Mouse (Mus musculus) midbrain, postnatal 0 days (tissue): Measurements from ENCODE around the gene Osbpl5. TPM values are rescaled to one million over a fixed set of nuclear protein-coding genes. Genes with fewer than 3 reads are reported as not detected.
A peak's percentile ranks its signal among the peaks of the same experiment; 100 is the strongest.

ENCODE experiments used
- ATAC-seq: fragments of 200-750 bp; cut with Nextera tagmentation; 2 replicates; pipeline ENCODE4 v1.8.0; 2017; ENCODE audit warnings: moderate number of reproducible peaks, mild to moderate bottlenecking, moderate TSS enrichment, moderate library complexity; ENCODE audit not compliant: low FRiP score
- DNase-seq: peaks from one replicate; pipeline ENCODE4 v3.0.0-alpha.2; 2015; ENCODE audit warnings: low spot score
- H3K27ac ChIP-seq: fragments of 300-500 bp; sonication (generic); 2 replicates; pipeline ENCODE4 v1.5.1; 2014; ENCODE audit warnings: low read depth, mild to moderate bottlenecking, low read length, mixed read lengths
- H3K27me3 ChIP-seq: fragments of 300-500 bp; sonication (generic); 2 replicates; pipeline ENCODE4 v1.6.1; 2014; ENCODE audit warnings: low read length, control low read depth, mixed read lengths; ENCODE audit not compliant: insufficient read depth
- H3K36me3 ChIP-seq: fragments of 300-500 bp; sonication (generic); 2 replicates; pipeline ENCODE4 v1.6.1; 2014; ENCODE audit warnings: low read length, control low read depth, mixed read lengths; ENCODE audit not compliant: insufficient read depth
- H3K4me1 ChIP-seq: fragments of 300-500 bp; sonication (generic); 2 replicates; pipeline ENCODE4 v1.6.1; 2014; ENCODE audit warnings: mild to moderate bottlenecking, control low read depth, antibody characterized with exemption, low read length, mixed read lengths; ENCODE audit not compliant: insufficient read depth
- H3K4me2 ChIP-seq: fragments of 300-500 bp; sonication (generic); 2 replicates; pipeline ENCODE4 v1.6.1; 2014; ENCODE audit warnings: low read depth, mild to moderate bottlenecking, low read length, mixed read lengths; ENCODE audit not compliant: poor library complexity, severe bottlenecking
- H3K4me3 ChIP-seq: fragments of 300-500 bp; sonication (generic); 2 replicates; pipeline ENCODE4 v1.5.1; 2014; ENCODE audit warnings: low read depth, mild to moderate bottlenecking, low read length, moderate library complexity
- H3K9ac ChIP-seq: fragments of 300-500 bp; sonication (generic); replicated peaks from 2 replicates; pipeline ENCODE4 v1.6.1; 2014; ENCODE audit warnings: mild to moderate bottlenecking, low read length, moderate library complexity, mixed read lengths; ENCODE audit not compliant: poor library complexity, severe bottlenecking
- H3K9me3 ChIP-seq: fragments of 300-500 bp; sonication (generic); 2 replicates; pipeline ENCODE4 v1.6.1; 2016; ENCODE audit warnings: low read length, control low read depth
- CTCF ChIP-seq: IDR thresholded peaks from 2 replicates; pipeline ENCODE4 v1.5.1; 2016; ENCODE audit warnings: antibody characterized with exemption, mild to moderate bottlenecking
- WGBS: fragments of 180-500 bp; shearing (Covaris S2); extraction: QIAGEN DNeasy Blood & Tissue Kit; methylation state at CpG from one replicate; pipeline ENCODE4 v1.1.7; 2014; 5-methylcytosine and 5-hydroxymethylcytosine counted together
- polyA plus RNA-seq: library from polyadenylated mRNA; unstranded; fragments of >200 nt; fragmentation: Nextera tagmentation; extraction: Ambion mirVana; gene quantifications from 2 replicates; pipeline ENCODE4 v1.2.1, GENCODE M21; 2015
- total RNA-seq: library from RNA; depleted of rRNA; stranded (reverse); fragments of >200 nt; gene quantifications from 2 replicates; pipeline ENCODE4 v1.2.3, GENCODE M21; 2014

Osbpl5 gene
- total and polyA plus RNA-seq, 2 experiments from 2014 or later, result 26.7 to 52.6 TPM

GRCm38 (mm10) chr7:143739511-143740461 is 17.0 kb downstream of the Osbpl5 start:
- no peaks in the 10 kb centered on the region for H3K27me3 ChIP-seq
- H3K4me1 ChIP-seq, result peaks cover 13% of the 10 kb centered on the region
- H3K4me3 ChIP-seq, result peak overlapping the region; percentile 47
- peak; percentile 82 for ATAC-seq
- peak overlapping the region; percentile 69 for H3K4me2 ChIP-seq
- TF ChIP-seq CTCF, result no peak
- H3K27ac ChIP-seq, result peak overlapping the region; percentile 43
- H3K9me3 ChIP-seq, result no peaks in the 10 kb centered on the region
- peak overlapping the region; percentile 70 for H3K9ac ChIP-seq
- H3K36me3 ChIP-seq, result no peaks in the 10 kb centered on the region
- WGBS, result 2% methylated on average over 35 of the region's 38 CpGs
- peak; percentile 83 for DNase-seq

DNA sequence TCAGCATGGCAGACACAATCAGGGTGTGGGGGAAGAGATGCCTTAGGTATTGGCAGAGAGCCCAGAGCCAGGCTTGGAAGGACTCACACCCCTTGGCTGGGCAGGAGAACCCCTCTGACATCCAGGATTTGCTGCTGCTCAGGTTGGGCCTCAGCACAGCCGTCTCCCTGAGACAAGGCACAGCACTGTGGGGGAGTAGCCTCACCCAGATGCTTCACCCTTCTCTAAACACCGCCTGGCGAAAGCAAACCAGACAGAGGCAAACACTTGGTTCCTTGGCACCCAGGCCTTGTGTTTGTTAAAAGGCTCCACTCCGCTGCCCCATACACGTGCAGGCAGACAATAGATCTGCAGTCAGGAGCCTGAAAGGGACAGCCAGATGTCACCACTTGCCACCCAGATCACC is 18.2 kb downstream of the Osbpl5 start:
- Histone ChIP-seq H3K9ac (peak overlapping the region; percentile 70), H3K4me3 (peak overlapping the region; percentile 47), H3K4me1 (peaks cover 13% of the 10 kb centered on the region), H3K27ac (peak overlapping the region; percentile 48), H3K4me2 (peak overlapping the region; percentile 69), H3K27me3 (no peaks in the 10 kb centered on the region), H3K36me3 (no peaks in the 10 kb centered on the region; the same call in 1 of the 2 replicates), H3K9me3 (no peaks in the 10 kb centered on the region)
- WGBS, result 13% methylated on average over 5 of the region's 5 CpGs
- no peak for ATAC-seq
- no peak for TF ChIP-seq CTCF
- DNase-seq, result peak; percentile 53

DNA sequence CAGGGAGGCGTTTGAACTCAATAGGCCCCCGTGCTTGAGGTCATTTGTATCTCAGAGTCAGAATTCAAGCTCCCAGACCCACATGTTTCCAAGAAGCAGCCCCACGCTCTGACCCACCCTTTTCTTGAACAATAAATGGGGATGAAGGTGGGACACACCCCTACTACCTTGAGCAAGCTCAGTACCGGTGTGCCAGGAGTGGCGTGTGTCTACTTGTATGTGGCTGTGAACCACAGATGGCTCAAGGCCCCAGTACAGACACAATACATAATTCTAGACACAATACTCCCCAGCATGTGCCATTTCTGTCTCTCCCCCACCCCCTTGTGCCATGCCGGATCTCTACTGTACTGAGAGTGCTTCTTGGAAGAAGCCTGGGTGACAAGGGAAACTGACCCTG is 18.6 kb downstream of the Osbpl5 start:
- Histone ChIP-seq H3K4me2 (peak overlapping the region; percentile 69), H3K27ac (peak overlapping the region; percentile 48), H3K9ac (peak overlapping the region; percentile 70), H3K27me3 (no peaks in the 10 kb centered on the region), H3K4me3 (peak overlapping the region; percentile 47), H3K4me1 (peaks cover 13% of the 10 kb centered on the region), H3K36me3 (no peaks in the 10 kb centered on the region; the same call in 1 of the 2 replicates), H3K9me3 (no peaks in the 10 kb centered on the region)
- no peak for TF ChIP-seq CTCF
- WGBS, result 60% methylated on average over 6 of the region's 6 CpGs
- 0 out of 2 replicates have a peak, but pooled peaks have one; percentile 2 for ATAC-seq
- DNase-seq, result no peak

DNA sequence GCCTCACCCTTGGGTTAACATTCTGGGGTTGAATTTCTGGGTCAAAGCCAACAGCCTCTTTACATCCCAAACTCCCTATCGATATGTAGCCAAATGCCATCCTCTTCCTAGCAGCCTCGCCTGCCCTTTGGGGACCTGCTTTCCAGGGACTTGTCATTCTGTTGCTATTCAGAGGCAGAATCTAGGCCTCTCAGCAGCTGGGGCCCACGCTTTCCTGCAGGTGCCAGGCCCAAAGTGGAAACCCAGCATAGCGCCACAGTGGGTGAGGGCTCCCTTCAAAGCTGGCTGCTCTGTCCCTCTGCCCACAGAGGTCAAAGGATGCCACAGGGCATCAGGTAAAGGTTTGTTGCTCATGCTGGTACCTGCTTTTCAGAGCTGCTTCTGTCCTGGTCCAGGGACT is 23.0 kb downstream of the Osbpl5 start:
- DNase-seq (no peak), ATAC-seq (no peak)
- TF ChIP-seq CTCF, result no peak
- no peak overlapping the region for H3K4me2 ChIP-seq
- peaks cover 10% of the 10 kb centered on the region for H3K4me1 ChIP-seq
- no peak overlapping the region for H3K4me3 ChIP-seq
- no peak overlapping the region for H3K9ac ChIP-seq
- 73% methylated on average over 4 of the region's 4 CpGs for WGBS
- no peaks in the 10 kb centered on the region; the same call in 1 of the 2 replicates for H3K36me3 ChIP-seq
- H3K27ac ChIP-seq, result no peak overlapping the region
- no peaks in the 10 kb centered on the region for H3K27me3 ChIP-seq
- no peaks in the 10 kb centered on the region for H3K9me3 ChIP-seq

- no peak overlapping the region for H3K4me2 ChIP-seq
- WGBS, result 81% methylated on average over 10 of the region's 10 CpGs
- TF ChIP-seq CTCF, result no peak
These were observed 26.9 kb downstream of the Osbpl5 start for GRCm38 (mm10) chr7:143729886-143730285.

GRCm38 (mm10) chr7:143726396-143726795 is 30.4 kb downstream of the Osbpl5 start:
- no peak for ATAC-seq
- no peaks in the 10 kb centered on the region for H3K9me3 ChIP-seq
- H3K9ac ChIP-seq, result no peak overlapping the region
- no peaks in the 10 kb centered on the region for H3K27me3 ChIP-seq
- no peak for DNase-seq
- H3K4me2 ChIP-seq, result no peak overlapping the region
- H3K4me3 ChIP-seq, result no peak overlapping the region
- WGBS, result 75% methylated on average over 4 of the region's 4 CpGs
- no peaks in the 10 kb centered on the region for H3K4me1 ChIP-seq
- no peak overlapping the region for H3K27ac ChIP-seq
- TF ChIP-seq CTCF, result peak; percentile 17
- no peaks in the 10 kb centered on the region; the same call in 1 of the 2 replicates for H3K36me3 ChIP-seq

More at GRCm38 (mm10) chr7:143729886-143730285, 26.9 kb downstream of the Osbpl5 start:
- ATAC-seq (no peak), DNase-seq (no peak)
- no peaks in the 10 kb centered on the region for H3K27me3 ChIP-seq
- H3K4me3 ChIP-seq, result no peak overlapping the region
- H3K36me3 ChIP-seq, result no peaks in the 10 kb centered on the region; the same call in none of the 2 replicates
- H3K4me1 ChIP-seq, result no peaks in the 10 kb centered on the region
- no peaks in the 10 kb centered on the region for H3K9me3 ChIP-seq
- no peak overlapping the region for H3K9ac ChIP-seq
- no peak overlapping the region for H3K27ac ChIP-seq
